Mouse (Mus musculus) spleen, adult 2 months (tissue): Measurements from ENCODE around the gene Gm49368. TPM values are rescaled to one million over a fixed set of nuclear protein-coding genes. Genes with fewer than 3 reads are reported as not detected.

Experiments
- DNase-seq, 2 experiments: peaks; one replicate each; pipeline versions ENCODE4 v3.0.0 to v3.0.0-alpha.2; 2012 to 2021; ENCODE audit warnings: low spot score in 2 of 2, low read depth in 1 of 2
- H3K27ac ChIP-seq: fragments of 200-500 bp; 2 replicates; pipeline ENCODE4 v1.5.1; 2012; ENCODE audit warnings: low read length, inconsistent platforms; ENCODE audit not compliant: insufficient read depth
- H3K27me3 ChIP-seq: fragments of 200-500 bp; 2 replicates; pipeline ENCODE4 v1.6.1; 2012; ENCODE audit warnings: mild to moderate bottlenecking, moderate library complexity, low read length, inconsistent platforms; ENCODE audit not compliant: control insufficient read depth, insufficient read depth
- H3K36me3 ChIP-seq: fragments of 200-500 bp; 2 replicates; pipeline ENCODE4 v1.6.1; 2012; ENCODE audit warnings: mild to moderate bottlenecking, low read length, inconsistent platforms; ENCODE audit not compliant: control insufficient read depth, insufficient read depth
- H3K4me1 ChIP-seq: fragments of 200-500 bp; 2 replicates; pipeline ENCODE4 v1.6.1; 2011; ENCODE audit warnings: inconsistent platforms; ENCODE audit not compliant: control insufficient read depth, insufficient read depth, insufficient read length
- H3K4me3 ChIP-seq: fragments of 200-500 bp; 2 replicates; pipeline ENCODE4 v1.5.1; 2011; ENCODE audit warnings: mild to moderate bottlenecking, inconsistent platforms; ENCODE audit not compliant: insufficient read depth, insufficient read length; ENCODE audit errors: extremely low read depth
- CTCF ChIP-seq: fragments of 200-500 bp; IDR thresholded peaks from 2 replicates; pipeline ENCODE4 v1.5.1; 2011; ENCODE audit warnings: mild to moderate bottlenecking, inconsistent platforms; ENCODE audit not compliant: insufficient read depth, insufficient read length, insufficient replicate concordance; ENCODE audit errors: extremely low read depth
- POLR2A ChIP-seq: fragments of 200-500 bp; IDR thresholded peaks from 2 replicates; pipeline ENCODE4 v1.6.1; 2011; ENCODE audit warnings: low read depth, low read length, inconsistent platforms
- WGBS: fragments of 180-500 bp; shearing (Covaris S2); methylation state at CpG from one replicate; pipeline ENCODE4 v1.1.7; 2018; 5-methylcytosine and 5-hydroxymethylcytosine counted together
- polyA plus RNA-seq: library from polyadenylated mRNA; depleted of rRNA; stranded (reverse); fragments of >200 nt; gene quantifications from 2 replicates; pipeline ENCODE4 v1.2.3, GENCODE M21; 2012; rRNA removed

The Gm49368 gene
- polyA plus RNA-seq, 1 experiment = 0.61 TPM

DNA sequence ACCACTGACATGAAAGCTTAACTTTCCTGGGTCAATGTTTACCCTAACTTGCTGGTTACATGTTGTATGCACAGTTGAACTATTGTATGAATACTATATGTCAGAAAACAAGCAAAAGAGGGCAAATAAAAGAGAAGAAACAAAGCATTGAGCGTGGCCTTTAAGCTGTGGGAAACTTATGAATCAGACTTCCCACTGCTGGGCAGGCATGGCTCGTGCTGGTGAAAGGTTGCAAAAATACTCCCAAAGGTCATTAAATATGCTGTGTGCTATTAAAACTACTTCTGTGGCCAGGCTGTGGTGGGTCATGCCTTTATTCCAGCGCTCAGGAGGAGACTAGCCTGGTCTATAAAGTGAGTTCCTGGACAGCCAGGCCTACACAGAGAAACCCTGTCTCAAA lies 107.5 kb downstream of the Gm49368 start:
- H3K27me3 ChIP-seq = no peaks in the 10 kb centered on the region
- no peak overlapping the region for H3K27ac ChIP-seq
- TF ChIP-seq CTCF = no peak
- no peak for TF ChIP-seq POLR2A
- WGBS = 80% methylated on average over 3 of the region's 3 CpGs
- H3K36me3 ChIP-seq = no peaks in the 10 kb centered on the region
- no peak for DNase-seq
- no peaks in the 10 kb centered on the region; the same call in 1 of the 2 replicates for H3K4me1 ChIP-seq
- no peak overlapping the region for H3K4me3 ChIP-seq

Other genes with a start within 250 kb of the Gm49368 start
- gene Stx4a, start 238.4 kb upstream of the Gm49368 start, polyA plus RNA-seq = 54.7 and 66.5 TPM in 2 replicates
- gene Stx1b, start 238.1 kb upstream of the Gm49368 start, polyA plus RNA-seq = 1.2 and 1.4 TPM in 2 replicates
- gene Zfp646, start 186.5 kb upstream of the Gm49368 start, polyA plus RNA-seq = 27.2 and 30.7 TPM in 2 replicates
- gene Zfp668, start 185.9 kb upstream of the Gm49368 start, polyA plus RNA-seq = 8.6 and 10.4 TPM in 2 replicates
- gene Prss53, start 171.7 kb upstream of the Gm49368 start, polyA plus RNA-seq = 1.4 and 1.7 TPM in 2 replicates
- gene Gm21974, start 167.2 kb upstream of the Gm49368 start, polyA plus RNA-seq = not detected in 2 replicates
- gene Vkorc1, start 167.1 kb upstream of the Gm49368 start, polyA plus RNA-seq = 46.1 and 61.2 TPM in 2 replicates
- 59.9 and 70.8 TPM in 2 replicates for gene Bckdk, start 158.6 kb upstream of the Gm49368 start, polyA plus RNA-seq
- gene Kat8, start 150.2 kb upstream of the Gm49368 start, polyA plus RNA-seq = 11.3 and 12.2 TPM in 2 replicates
- 3.7 and 4.2 TPM in 2 replicates for gene Prss8, start 132.6 kb upstream of the Gm49368 start, polyA plus RNA-seq
- gene Prss36, start 116.0 kb upstream of the Gm49368 start, polyA plus RNA-seq = 4.4 and 6.0 TPM in 2 replicates
- 239 and 285 TPM in 2 replicates for gene Fus, start 95.2 kb upstream of the Gm49368 start, polyA plus RNA-seq
- 98.6 and 100 TPM in 2 replicates for gene Pycard, start 68.8 kb upstream of the Gm49368 start, polyA plus RNA-seq
- 0.19 and 0.33 TPM in 2 replicates for gene Trim72, start 58.7 kb upstream of the Gm49368 start, polyA plus RNA-seq
- 11.1 and 26.4 TPM in 2 replicates for gene Itgam, start within 50 bp of the Gm49368 start, polyA plus RNA-seq
- gene Itgax, start 66.9 kb downstream of the Gm49368 start, polyA plus RNA-seq = 28.4 and 29.5 TPM in 2 replicates
- 50.9 and 61.3 TPM in 2 replicates for gene Itgad, start 91.7 kb downstream of the Gm49368 start, polyA plus RNA-seq
- 14.6 and 17.6 TPM in 2 replicates for gene Cox6a2, start 143.7 kb downstream of the Gm49368 start, polyA plus RNA-seq
- 32.9 and 47.1 TPM in 2 replicates for gene Armc5, start 174.7 kb downstream of the Gm49368 start, polyA plus RNA-seq
- 1.1 and 1.4 TPM in 2 replicates for gene 9130023H24Rik, start 175.3 kb downstream of the Gm49368 start, polyA plus RNA-seq
- 33.8 and 40.4 TPM in 2 replicates for gene Tgfb1i1, start 184.1 kb downstream of the Gm49368 start, polyA plus RNA-seq
- 0.15 and 0.53 TPM in 2 replicates for gene Slc5a2, start 203.0 kb downstream of the Gm49368 start, polyA plus RNA-seq
- 32.6 and 41.0 TPM in 2 replicates for gene BC017158, start 235.5 kb downstream of the Gm49368 start, polyA plus RNA-seq